Comparison of ENCODE assay signal across 8 mouse cellular contexts in the genomic region with DNA sequence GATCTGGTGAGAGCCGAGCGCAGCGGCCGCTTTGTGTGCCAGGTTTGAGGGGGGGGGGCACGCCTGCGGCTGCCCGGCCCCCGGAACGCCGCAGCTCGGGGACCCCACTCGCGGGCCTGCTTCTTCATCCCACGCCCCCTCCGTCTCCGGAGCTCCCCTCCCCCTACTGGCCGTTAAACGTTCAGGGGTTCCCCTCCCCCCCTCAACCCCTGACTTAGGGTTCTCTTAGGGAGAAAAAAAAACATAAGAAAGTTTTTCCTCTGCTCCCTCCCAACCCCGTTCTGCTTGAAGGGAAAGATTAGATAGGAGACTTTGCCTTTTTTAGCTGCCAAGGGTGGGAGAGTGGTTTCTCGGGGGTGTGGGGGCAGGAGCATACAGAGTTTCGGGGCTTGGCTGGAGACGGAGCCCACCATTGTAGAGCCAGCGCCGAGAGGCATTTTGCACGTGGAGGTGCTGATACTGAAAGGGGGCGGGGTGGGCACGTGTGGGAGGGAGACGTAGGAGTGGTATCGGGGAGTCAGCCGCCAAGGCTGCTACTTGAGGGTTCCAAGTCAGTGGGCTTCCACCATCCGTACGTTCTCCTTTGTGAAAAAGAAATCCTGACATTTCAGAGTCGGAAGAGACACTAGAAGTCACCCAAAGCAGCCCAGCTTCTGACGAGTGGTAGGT. TPM values are rescaled to one million over a fixed set of nuclear protein-coding genes. Genes with fewer than 3 reads are reported as not detected.
DNase-seq lines count a peak whose midpoint lies in the region; ATAC-seq and TF ChIP-seq lines count a peak whose summit lies in the region.

No protein-coding gene starts in this region.

- H3K9ac ChIP-seq in ES-E14 (ENCODE audit: insufficient read depth, low read depth, low read length, poor library complexity, severe bottlenecking) = peak overlapping the region; percentile 60
- H3K9ac ChIP-seq in kidney, postnatal 0 days (ENCODE audit: low read depth, low read length) = peak overlapping the region; percentile 99

- peak overlapping the region; percentile 82 to 85 for H3K4me3 ChIP-seq in ES-E14 (ENCODE audit: insufficient read depth in 1 of 2, low read depth in 1 of 2, low read length in 2 of 2, poor library complexity in 1 of 2, severe bottlenecking in 1 of 2)
- peak overlapping the region; percentile 96 for H3K4me3 ChIP-seq in heart, embryonic 10.5 days
- H3K4me3 ChIP-seq in kidney, postnatal 0 days (replicated peaks; ENCODE audit: low read depth, low read length) = peak overlapping the region; percentile 100

- in situ Hi-C loops in ES-E14 (cut with MboI; ENCODE audit: low sequenced_read_pairs in 2 of 2, unreplicated experiment in 2 of 2) = no loop called here

- TF ChIP-seq CTCF in kidney, postnatal 0 days (IDR thresholded peaks at IDR 0.05; ENCODE audit: low read depth) = 0 out of 2 replicates have a peak, but pooled peaks have one; percentile 23

- H3K36me3 ChIP-seq in ES-E14 (ENCODE audit: control insufficient read depth, insufficient read depth, low read length, poor library complexity, severe bottlenecking) = peaks cover 4% of the 10 kb centered on the region; the same call in 1 of the 2 replicates
- peaks cover 15% of the 10 kb centered on the region for H3K36me3 ChIP-seq in heart, embryonic 10.5 days
- peaks cover 5% of the 10 kb centered on the region; the same call in 1 of the 2 replicates for H3K36me3 ChIP-seq in kidney, postnatal 0 days (ENCODE audit: insufficient read depth, low read length)

- peaks cover 0 to 7% of the 10 kb centered on the region in 2 experiments; a peak in 1 of 4 replicates for H3K4me1 ChIP-seq in ES-E14 (ENCODE audit: control insufficient read depth in 2 of 2, insufficient read depth in 2 of 2, low read length in 2 of 2, poor library complexity in 1 of 2)
- H3K4me1 ChIP-seq in heart, embryonic 10.5 days = peaks cover 21% of the 10 kb centered on the region
- H3K4me1 ChIP-seq in kidney, postnatal 0 days (replicated peaks; ENCODE audit: insufficient read depth, low read length) = peaks cover 10% of the 10 kb centered on the region; the same call in 1 of the 2 replicates

- H3K4me2 ChIP-seq in kidney, postnatal 0 days (ENCODE audit: low read length) = peak overlapping the region; percentile 90

- no peak for ATAC-seq in kidney, postnatal 0 days (replicated peaks; ENCODE audit: low FRiP score, low read depth)
- no peak for ATAC-seq in erythroid progenitor cell, adult 5-6 weeks (replicated peaks; ENCODE audit: low FRiP score, poor library complexity, severe bottlenecking)

- no peaks in the 10 kb centered on the region for H3K27me3 ChIP-seq in heart, embryonic 10.5 days (ENCODE audit: insufficient read depth, poor library complexity, severe bottlenecking)
- no peaks in the 10 kb centered on the region for H3K27me3 ChIP-seq in kidney, postnatal 0 days (ENCODE audit: insufficient read depth, low read length)

- under 1% methylated on average over 32 of the region's 34 CpGs for WGBS in heart, embryonic 10.5 days
- under 1% methylated on average over 32 of the region's 34 CpGs for WGBS in kidney, postnatal 0 days

- peak overlapping the region; percentile 79 for H3K27ac ChIP-seq in ES-E14 (ENCODE audit: insufficient read depth, low read depth, low read length, poor library complexity, severe bottlenecking)
- peak overlapping the region; percentile 97 for H3K27ac ChIP-seq in heart, embryonic 10.5 days
- peak overlapping the region; percentile 96 for H3K27ac ChIP-seq in kidney, postnatal 0 days

- DNase-seq in B cell, adult 2 months = peak; percentile 53
- no peak for DNase-seq in ES-E14 (ENCODE audit: low read depth, low spot score)
- DNase-seq in cerebellum, postnatal 25 days = peak; percentile 18 to 52
- peak; percentile 86 for DNase-seq in heart, embryonic 10.5 days (ENCODE audit: low spot score)
- DNase-seq in kidney, postnatal 0 days (ENCODE audit: low spot score) = peak; percentile 65
- DNase-seq in lung, postnatal 4 days = peak; percentile 27
- DNase-seq in right cerebral cortex, postnatal 14 days = peak; percentile 32

- H3K9me3 ChIP-seq in ES-E14 (ENCODE audit: control insufficient read depth, insufficient read depth, low read depth, low read length) = no peaks in the 10 kb centered on the region
- H3K9me3 ChIP-seq in heart, embryonic 10.5 days = no peaks in the 10 kb centered on the region
- no peaks in the 10 kb centered on the region for H3K9me3 ChIP-seq in kidney, postnatal 0 days (replicated peaks; ENCODE audit: low read length)

TF ChIP-seq in ES-E14, 5 proteins besides CTCF, POLR2A, EP300 and RAD21:
- TF ChIP-seq MAFK (IDR thresholded peaks at IDR 0.05; ENCODE audit: insufficient read depth, low read depth, low read length) (no peak), ZNF384 (IDR thresholded peaks at IDR 0.05; ENCODE audit: low read depth, low read length) (no peak), ZC3H11A (IDR thresholded peaks at IDR 0.05; ENCODE audit: borderline replicate concordance, low read depth, low read length) (no peak), HCFC1 (IDR thresholded peaks at IDR 0.05; ENCODE audit: borderline replicate concordance, insufficient read depth, low read length) (no peak), CHD2 (IDR thresholded peaks at IDR 0.05; ENCODE audit: low read depth, low read length) (no peak)

RNA-seq across cellular contexts. Expression of a gene that starts 0.9 kb away (rescaled TPM):
- total RNA-seq in ES-E14 (2012; rRNA removed) = 68.0 and 69.5 TPM in 2 replicates
- 19.6 and 26.6 TPM in 2 replicates for polyA plus RNA-seq in heart, embryonic 10.5 days (2016; fragmentation: Nextera tagmentation; extraction: Ambion mirVana)
- polyA plus RNA-seq in kidney, postnatal 0 days (2015; fragmentation: Nextera tagmentation; extraction: Ambion mirVana) = 24.3 and 24.9 TPM in 2 replicates
- 16.3 and 16.6 TPM in 2 replicates for total RNA-seq in erythroid progenitor cell, adult 5-6 weeks (2015; ENCODE audit: low replicate concordance)
- total RNA-seq in erythroid progenitor cell, adult 5-6 weeks (2017; ENCODE audit: low replicate concordance) = 9.6 and 13.4 TPM in 2 replicates

RNA-seq across cellular contexts. Expression of a gene that starts 1.0 kb away (rescaled TPM):
- 30.0 and 48.2 TPM in 2 replicates for total RNA-seq in ES-E14 (2012; rRNA removed)
- 22.9 and 33.8 TPM in 2 replicates for polyA plus RNA-seq in heart, embryonic 10.5 days (2016; fragmentation: Nextera tagmentation; extraction: Ambion mirVana)
- 22.4 and 25.9 TPM in 2 replicates for polyA plus RNA-seq in kidney, postnatal 0 days (2015; fragmentation: Nextera tagmentation; extraction: Ambion mirVana)
- 8.4 and 17.3 TPM in 2 replicates for total RNA-seq in erythroid progenitor cell, adult 5-6 weeks (2015; ENCODE audit: low replicate concordance)
- 14.0 and 17.4 TPM in 2 replicates for total RNA-seq in erythroid progenitor cell, adult 5-6 weeks (2017; ENCODE audit: low replicate concordance)
